Mouse (Mus musculus) frontal cortex, adult 2 months (tissue): ENCODE results near the gene Porcn. TPM values are rescaled to one million over a fixed set of nuclear protein-coding genes. Genes with fewer than 3 reads are reported as not detected.

Source experiments
- DNase-seq, 2 experiments: peaks; one replicate each; pipeline ENCODE4 v3.0.0; 2022; ENCODE audit warnings: low spot score in 1 of 2; ENCODE audit errors: extremely low spot score in 1 of 2
- polyA plus RNA-seq: library from polyadenylated mRNA; depleted of rRNA; stranded (reverse); fragments of >200 nt; gene quantifications from 2 replicates; pipeline ENCODE4 v1.2.3, GENCODE M21; 2012

Porcn gene
- polyA plus RNA-seq, 1 experiment, result 115 TPM

GRCm38 (mm10) chrX:8207224-8207623, 899 bp upstream of the Porcn start:
- DNase-seq, result no peak

DNA sequence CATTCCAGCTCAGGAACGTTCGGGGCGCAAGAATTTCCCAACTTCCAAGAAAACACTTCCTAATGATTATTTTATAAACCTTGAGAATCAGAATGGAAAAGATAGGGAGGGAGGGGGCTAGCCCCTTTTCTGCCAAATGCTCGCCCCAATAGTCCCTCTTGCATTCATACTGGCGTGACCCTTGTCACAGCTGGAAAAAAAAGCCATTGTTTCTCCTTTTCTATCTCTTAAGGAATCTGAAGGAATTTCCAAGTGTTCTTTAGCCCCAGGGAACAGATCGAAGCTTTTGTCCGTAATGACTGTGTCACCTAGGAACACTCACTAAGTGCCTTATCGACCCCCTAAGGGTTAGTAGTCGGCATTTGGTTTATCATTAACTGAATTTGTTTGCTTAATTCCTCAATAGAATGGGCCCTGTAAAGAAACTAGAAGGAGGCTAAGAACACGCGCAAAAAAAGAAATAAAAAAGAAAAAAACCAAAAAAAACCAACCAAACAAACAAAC, 421 bp upstream of the Porcn start:
- DNase-seq, result no peak

GRCm38 (mm10) chrX:8205551-8205950, 774 bp downstream of the Porcn start:
- peak in 1 of 2 experiments; percentile 32 for DNase-seq

DNA sequence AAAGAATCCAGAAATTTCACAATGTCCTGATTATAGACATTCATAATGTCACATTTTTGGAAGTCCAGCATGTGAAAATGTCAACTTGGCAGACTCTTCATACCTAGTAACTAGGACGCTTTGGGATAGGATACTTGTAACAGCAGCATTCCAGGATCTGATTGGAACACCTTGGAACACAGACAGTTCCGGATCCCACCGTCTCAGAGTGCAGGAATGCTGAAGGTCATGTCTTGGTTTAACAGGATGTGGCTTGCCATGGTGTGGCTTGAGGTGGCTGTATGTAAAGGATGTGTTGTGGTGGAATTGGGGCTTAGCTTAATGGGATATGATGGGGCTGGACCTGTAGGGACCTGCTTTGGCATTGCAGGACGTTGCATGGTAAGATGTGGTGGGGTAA, 1.2 kb downstream of the Porcn start:
- DNase-seq, result no peak

DNA sequence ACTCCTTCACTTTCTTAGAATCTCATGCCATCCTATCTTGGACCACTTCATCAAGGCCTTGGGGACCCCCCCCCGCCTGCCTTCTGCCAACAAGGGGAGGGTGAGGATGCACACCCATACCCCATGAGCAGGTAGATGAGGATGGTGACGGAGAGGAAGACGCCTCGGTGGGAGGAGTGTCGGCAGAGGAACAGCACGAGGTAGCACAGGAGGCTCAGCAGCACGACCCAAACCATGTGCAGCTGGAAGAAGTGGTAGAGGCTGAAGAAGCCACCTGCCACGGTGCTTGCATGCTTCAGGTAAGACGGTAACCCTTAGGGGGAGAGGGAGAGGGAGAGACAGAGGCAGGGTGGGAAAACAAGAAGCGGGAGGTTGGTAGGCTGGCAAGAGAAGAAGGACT, 2.2 kb downstream of the Porcn start:
- DNase-seq, result no peak

DNA sequence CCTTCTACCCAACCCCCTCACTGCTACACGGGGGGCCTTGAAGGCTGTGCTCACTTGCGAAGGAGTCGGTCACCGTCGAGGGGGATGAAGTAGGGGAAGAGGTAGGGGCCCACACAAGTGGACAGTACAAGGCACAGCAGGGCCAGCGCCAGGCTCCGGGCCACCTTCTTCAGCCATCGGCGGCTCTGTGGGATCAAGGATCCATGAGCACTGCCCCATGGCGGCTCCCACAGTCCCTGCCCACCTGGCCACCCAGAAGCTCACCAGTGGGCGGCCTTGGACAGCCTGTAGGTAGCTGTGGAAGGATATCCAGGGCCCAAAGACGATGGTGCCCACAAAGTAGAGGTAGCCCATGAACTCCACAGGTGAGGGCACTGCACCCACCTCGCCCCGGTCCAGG, 3.2 kb downstream of the Porcn start:
- DNase-seq, result no peak

DNA sequence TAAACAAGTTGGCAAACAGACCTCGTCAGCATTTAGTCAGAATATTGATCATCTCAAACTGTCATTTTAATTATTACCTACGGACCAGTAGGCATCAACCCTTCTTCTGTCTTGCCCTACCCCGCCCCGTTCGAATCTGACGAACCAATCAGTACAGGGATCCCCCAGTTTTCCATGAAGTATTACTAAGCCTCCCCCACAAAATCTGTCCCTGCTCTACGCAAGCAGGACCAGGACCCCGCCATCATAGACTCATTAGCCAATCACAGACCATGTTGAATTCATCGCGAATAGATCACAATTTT, 13.0 kb downstream of the Porcn start, which contains the start of gene Ebp:
Ebp (minus strand) TSS at position 94 of the 305 bp plus-strand sequence.
- DNase-seq, result peak in 1 of 2 experiments; percentile 62

DNA sequence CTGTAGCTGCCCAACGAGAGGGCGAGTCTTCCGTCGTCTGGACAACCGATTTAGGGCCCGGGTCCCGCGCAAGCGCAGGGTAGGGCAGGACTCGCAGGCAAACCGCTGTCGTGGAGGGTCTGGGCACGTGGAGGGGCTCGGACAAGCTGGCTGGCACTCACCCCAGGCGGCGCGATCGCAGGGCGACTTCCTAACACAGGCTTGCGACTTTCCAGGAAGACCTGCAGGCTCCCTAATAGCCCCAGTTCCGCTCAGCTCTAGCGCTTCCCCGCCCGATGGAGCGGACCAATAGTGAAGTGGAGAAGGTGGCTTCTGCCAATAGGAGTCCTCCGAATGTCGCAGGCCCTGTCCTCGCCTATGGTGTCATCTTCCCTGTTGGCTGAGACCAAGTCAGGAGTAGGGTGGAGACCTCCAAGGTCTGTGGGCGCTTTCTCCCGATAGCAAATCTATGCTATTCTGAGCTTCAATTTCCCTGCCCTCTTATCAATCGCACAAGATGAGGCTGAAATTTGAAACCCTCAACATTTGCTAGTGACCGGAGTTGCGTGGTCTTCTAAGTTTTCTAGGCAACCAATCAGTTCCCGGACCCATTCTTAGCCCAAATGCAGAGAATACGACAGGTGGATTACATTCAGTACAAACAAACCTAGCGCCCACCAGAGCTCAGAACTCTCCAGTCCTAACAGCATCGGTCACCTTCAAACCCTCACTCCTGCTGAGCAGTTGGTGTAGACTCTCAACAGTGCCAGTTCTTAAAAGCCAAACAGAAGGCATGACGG, 13.5 kb downstream of the Porcn start:
- DNase-seq, result peak; percentile 67 to 81

- DNase-seq, result no peak
Measured at GRCm38 (mm10) chrX:8192126-8192639, 14.1 kb downstream of the Porcn start.

- DNase-seq, result no peak
Measured at GRCm38 (mm10) chrX:8182871-8183540, 23.3 kb downstream of the Porcn start.

GRCm38 (mm10) chrX:8179646-8180045, 26.7 kb downstream of the Porcn start:
- no peak for DNase-seq

DNA sequence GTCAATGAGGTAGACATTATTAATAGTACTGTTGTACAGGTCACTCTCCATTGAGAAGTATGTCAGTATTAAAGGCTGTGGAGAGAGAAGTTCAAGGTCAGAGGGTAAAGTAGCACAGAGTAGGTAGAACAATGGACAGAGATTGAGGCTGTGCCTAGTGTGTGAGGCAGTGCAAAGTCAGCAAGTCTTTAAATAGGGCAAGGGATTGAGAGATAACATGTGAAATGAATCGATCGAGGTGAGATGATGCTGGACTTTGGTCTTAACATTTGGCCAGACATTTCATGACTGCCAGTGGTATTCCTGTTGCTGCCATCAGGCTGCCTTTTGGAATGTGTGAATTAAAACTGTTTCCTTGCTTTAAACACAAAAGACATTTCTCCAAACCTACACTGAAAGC, 27.5 kb downstream of the Porcn start:
- DNase-seq, result no peak

DNA sequence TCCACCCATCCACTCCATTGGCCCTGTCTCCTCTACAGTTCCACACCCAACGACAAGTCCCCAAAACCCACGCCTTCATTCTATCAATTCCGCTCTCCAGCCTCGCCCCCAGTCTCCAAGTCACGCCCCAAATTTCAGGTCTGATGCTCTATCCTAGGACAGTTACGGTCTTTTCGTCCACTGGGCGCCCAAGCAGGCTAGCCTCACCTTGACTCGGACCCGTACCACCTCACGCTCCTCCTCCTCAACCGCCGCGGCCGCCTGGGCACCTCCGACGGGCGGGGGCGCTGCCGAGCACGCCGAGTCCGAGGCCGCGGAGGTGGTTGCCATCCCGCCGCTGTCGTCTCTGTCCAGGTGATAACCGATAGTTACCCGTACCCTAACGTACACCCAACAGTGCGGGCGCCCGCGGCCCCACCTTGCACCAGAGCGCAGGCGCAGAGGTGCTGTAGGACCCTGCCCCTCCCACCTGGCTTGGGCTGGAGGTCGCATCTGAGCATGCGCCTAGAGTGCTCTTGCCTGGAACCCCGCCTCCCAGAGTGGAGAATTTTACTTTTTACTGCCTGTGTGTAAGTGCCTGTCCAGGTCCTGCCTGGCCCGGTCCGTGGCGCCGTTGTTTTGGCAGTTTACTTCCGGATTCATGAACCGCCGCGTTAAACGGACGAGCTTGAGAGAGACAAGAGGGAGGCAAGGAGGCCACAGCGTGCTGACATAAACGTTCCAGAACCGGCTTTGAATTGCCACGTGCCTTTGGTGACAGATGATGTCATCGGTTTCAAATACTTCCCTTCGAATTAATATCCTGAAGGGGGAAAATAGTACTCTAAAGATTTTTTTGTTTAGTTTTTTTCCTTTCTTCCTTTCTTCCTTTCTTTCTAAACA, 30.6 kb downstream of the Porcn start, which contains the start of gene Tbc1d25:
Tbc1d25 (minus strand) TSS at position 678 of the 882 bp plus-strand sequence.
- DNase-seq, result peak; percentile 66 to 86

GRCm38 (mm10) chrX:8175169-8175503, 31.2 kb downstream of the Porcn start:
- DNase-seq, result no peak

DNA sequence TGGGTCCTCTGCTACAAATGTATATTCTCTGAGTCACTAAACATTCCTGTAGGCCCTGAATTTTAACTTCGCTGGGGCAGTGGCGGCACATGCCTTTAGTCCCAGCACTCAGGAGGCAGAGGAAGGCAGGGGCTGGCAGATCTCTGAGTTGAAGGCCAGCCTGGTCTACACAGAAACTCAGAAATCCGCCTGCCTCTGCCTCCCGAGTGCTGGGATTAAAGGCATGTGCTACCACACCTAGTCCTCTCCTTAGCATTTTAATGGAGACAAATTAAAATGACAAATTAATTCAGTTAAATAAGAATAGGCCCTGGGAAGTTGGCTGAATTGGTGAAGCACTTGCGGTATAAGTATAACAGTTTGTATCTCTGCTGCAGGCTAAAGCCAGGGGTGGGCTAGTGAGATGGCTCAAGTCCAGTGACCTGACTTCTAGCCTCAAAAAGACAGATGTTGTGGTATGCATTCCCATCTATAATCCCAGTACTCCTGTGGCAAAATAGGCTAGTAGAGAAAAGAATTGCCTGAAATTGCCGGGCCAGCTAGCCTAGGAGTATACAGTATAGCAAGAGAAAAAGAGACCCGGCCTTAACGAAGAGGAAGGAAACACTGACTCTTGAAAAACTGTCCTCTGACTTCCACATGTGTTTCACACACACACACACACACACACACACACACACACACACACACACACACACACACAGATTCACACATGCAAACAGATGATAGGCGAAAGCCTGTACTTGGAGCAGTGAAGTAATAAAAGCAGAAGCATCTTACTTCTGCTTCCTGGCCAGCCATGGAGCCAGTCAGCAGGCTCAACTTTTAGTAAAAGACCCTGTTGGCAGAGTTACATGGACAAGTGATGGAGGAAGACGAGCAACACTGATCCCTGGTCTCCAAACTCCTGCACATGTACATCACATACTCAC, 38.3 kb downstream of the Porcn start:
- DNase-seq, result no peak

DNA sequence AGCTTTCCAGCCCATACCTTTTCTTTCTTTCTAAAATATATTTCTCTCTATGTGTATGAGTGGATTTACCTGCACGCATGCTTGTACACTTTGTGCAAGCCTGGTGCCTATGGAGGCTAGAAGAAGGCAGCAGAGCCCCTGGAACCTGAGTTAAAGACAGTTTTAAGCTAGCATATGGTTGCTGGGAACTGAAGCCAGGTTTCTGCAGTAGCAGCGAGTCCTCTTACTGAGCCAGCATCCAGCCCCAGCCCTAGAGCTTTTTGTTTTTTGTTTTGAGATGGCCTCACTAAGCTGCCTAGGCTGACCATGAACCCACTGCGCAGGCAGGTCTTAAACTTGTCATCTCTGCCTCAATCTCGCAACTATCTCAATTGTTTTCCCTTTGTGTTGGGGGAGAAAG, 41.9 kb downstream of the Porcn start:
- DNase-seq, result no peak

DNA sequence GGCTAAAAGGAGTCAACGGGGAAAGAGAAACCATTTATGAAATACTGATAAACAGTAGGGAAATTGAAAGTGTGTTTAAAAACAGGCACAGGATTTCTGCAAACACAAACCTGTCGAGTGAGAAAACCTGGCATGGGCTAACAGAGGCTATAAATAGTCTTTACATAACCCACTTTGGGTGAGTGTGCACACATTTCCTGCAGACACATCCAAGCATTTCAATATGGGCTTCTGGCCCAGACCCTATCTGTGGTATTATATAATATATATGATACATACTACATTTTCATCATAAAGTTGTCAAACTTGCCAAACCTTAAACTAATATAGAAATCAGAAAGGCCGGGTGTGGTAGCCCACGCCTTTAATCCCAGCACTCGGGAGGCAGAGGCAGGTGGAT, 43.2 kb downstream of the Porcn start:
- peak in 1 of 2 experiments; percentile 35 for DNase-seq

GRCm38 (mm10) chrX:8145153-8145991, 61.0 kb downstream of the Porcn start, which contains the start of gene Rbm3:
Gene Rbm3, minus strand, starts transcription at chrX:8145880.
- DNase-seq, result peak; percentile 84 to 90
